Mouse (Mus musculus): Measurements from ENCODE around the gene Dph1. TPM values are rescaled to one million over a fixed set of nuclear protein-coding genes. Genes with fewer than 3 reads are reported as not detected.

The Dph1 gene
- polyA plus RNA-seq, 1 experiment from 2014 or later: 26.3 TPM

- Histone ChIP-seq H3K4me1 (replicated peaks; ENCODE audit: insufficient read depth, low read length) (peaks cover 23% of the 10 kb centered on the region), H3K27me3 (ENCODE audit: insufficient read depth, low read length) (no peaks in the 10 kb centered on the region), H3K4me2 (ENCODE audit: low read length) (no peak overlapping the region), H3K9ac (ENCODE audit: low read depth, low read length) (no peak overlapping the region), H3K27ac (no peak overlapping the region), H3K36me3 (ENCODE audit: insufficient read depth, low read length) (no peaks in the 10 kb centered on the region), H3K4me3 (replicated peaks; ENCODE audit: low read depth, low read length) (no peak overlapping the region), H3K9me3 (replicated peaks; ENCODE audit: low read length) (no peaks in the 10 kb centered on the region)
- DNase-seq (ENCODE audit: low spot score): no peak
- WGBS: 72% methylated on average over 4 of the region's 4 CpGs
- ATAC-seq (replicated peaks; ENCODE audit: low FRiP score, low read depth): no peak
- TF ChIP-seq CTCF (IDR thresholded peaks at IDR 0.05; ENCODE audit: low read depth): no peak
These were observed 59.7 kb downstream of the Dph1 start for GRCm38 (mm10) chr11:75131300-75131699.

- H3K4me2 ChIP-seq (ENCODE audit: low read length): no peak overlapping the region
- TF ChIP-seq CTCF (IDR thresholded peaks at IDR 0.05; ENCODE audit: low read depth): no peak
- no peaks in the 10 kb centered on the region for H3K36me3 ChIP-seq (ENCODE audit: insufficient read depth, low read length)
- H3K4me1 ChIP-seq (replicated peaks; ENCODE audit: insufficient read depth, low read length): peaks cover 12% of the 10 kb centered on the region
- no peak overlapping the region for H3K9ac ChIP-seq (ENCODE audit: low read depth, low read length)
- DNase-seq (ENCODE audit: low spot score) (no peak), ATAC-seq (replicated peaks; ENCODE audit: low FRiP score, low read depth) (no peak)
- H3K27ac ChIP-seq: no peak overlapping the region
- 98% methylated on average over 6 of the region's 6 CpGs for WGBS
- H3K9me3 ChIP-seq (replicated peaks; ENCODE audit: low read length): no peaks in the 10 kb centered on the region
- no peaks in the 10 kb centered on the region for H3K27me3 ChIP-seq (ENCODE audit: insufficient read depth, low read length)
- no peak overlapping the region for H3K4me3 ChIP-seq (replicated peaks; ENCODE audit: low read depth, low read length)
These were observed 61.6 kb downstream of the Dph1 start for GRCm38 (mm10) chr11:75129481-75129880.

MicroRNA genes within 50 kb of the gene (microRNA counts, 519-probe panel; counts per million panel counts)
- 5,011 counts per million, percentile 82 among the panel's probes with 10 or more counts for microRNA mmu-miR-132
- microRNA mmu-miR-212: 330 counts per million, percentile 68 among the panel's probes with 10 or more counts

Small RNA genes lying within 50 kb of the gene (microRNA-seq; reads per million reads assigned to microRNA genes)
- gene Mir132: 380 reads per million, percentile 69 among the genes with 10 or more reads in this experiment
- 34.7 reads per million, percentile 41 among the genes with 10 or more reads in this experiment for gene Mir212

Other genes starting within 250 kb of the Dph1 start
- gene Hic1, start 21.7 kb downstream of the Dph1 start, polyA plus RNA-seq (2015; fragmentation: Nextera tagmentation; extraction: Ambion mirVana): 18.5 and 26.9 TPM in 2 replicates
- 26.6 and 28.3 TPM in 2 replicates for gene Ovca2, start 12.4 kb downstream of the Dph1 start, polyA plus RNA-seq (2015; fragmentation: Nextera tagmentation; extraction: Ambion mirVana)
- gene Rtn4rl1, start 2.5 kb upstream of the Dph1 start, polyA plus RNA-seq (2015; fragmentation: Nextera tagmentation; extraction: Ambion mirVana): 4.2 and 4.6 TPM in 2 replicates
- gene Rpa1, start 157.1 kb upstream of the Dph1 start, polyA plus RNA-seq (2015; fragmentation: Nextera tagmentation; extraction: Ambion mirVana): 70.7 and 85.2 TPM in 2 replicates
- gene Smyd4, start 157.2 kb upstream of the Dph1 start, polyA plus RNA-seq (2015; fragmentation: Nextera tagmentation; extraction: Ambion mirVana): 9.0 and 9.8 TPM in 2 replicates
- gene Serpinf1, start 231.5 kb upstream of the Dph1 start, polyA plus RNA-seq (2015; fragmentation: Nextera tagmentation; extraction: Ambion mirVana): 90.9 and 98.4 TPM in 2 replicates
- gene Serpinf2, start 248.3 kb upstream of the Dph1 start, polyA plus RNA-seq (2015; fragmentation: Nextera tagmentation; extraction: Ambion mirVana): 45.2 and 57.0 TPM in 2 replicates

All from kidney, postnatal 0 days (tissue).